ENCODE assay signal across 8 mouse cellular contexts in genomic region chr6:115007728-115008127, GRCm38 (mm10). TPM values are rescaled to one million over a fixed set of nuclear protein-coding genes. Genes with fewer than 3 reads are reported as not detected.
A peak's percentile ranks its signal among the peaks of the same experiment; 100 is the strongest.
DNase-seq lines count a peak whose midpoint lies in the region; ATAC-seq and TF ChIP-seq lines count a peak whose summit lies in the region.

No protein-coding gene starts in this region.

- peak; percentile 83 for TF ChIP-seq CTCF in bone marrow macrophage, adult 2 months (IDR thresholded peaks at IDR 0.05; ENCODE audit: low read depth, low read length)
- peak; percentile 94 for TF ChIP-seq CTCF in liver, embryonic 14.5 days (IDR thresholded peaks at IDR 0.05; ENCODE audit: low read depth)

- ATAC-seq in embryonic facial prominence, embryonic 15.5 days (ENCODE audit: insufficient number of reproducible peaks, low FRiP score, low TSS enrichment, low read depth): peak; percentile 58; the same call in 1 of the 2 replicates
- ATAC-seq in heart, embryonic 13.5 days (ENCODE audit: extremely low read depth, insufficient number of reproducible peaks, low FRiP score, low TSS enrichment): no peak
- ATAC-seq in liver, embryonic 14.5 days (ENCODE audit: insufficient read depth): no peak
- ATAC-seq in neutrophil, adult 5-6 weeks (ENCODE audit: extremely low read depth, insufficient number of reproducible peaks, low FRiP score, poor library complexity, severe bottlenecking): peak; percentile 75

- H3K27me3 ChIP-seq in embryonic facial prominence, embryonic 15.5 days: no peaks in the 10 kb centered on the region
- no peaks in the 10 kb centered on the region for H3K27me3 ChIP-seq in heart, embryonic 13.5 days (replicated peaks)
- H3K27me3 ChIP-seq in liver, embryonic 14.5 days (ENCODE audit: control insufficient read depth, insufficient read depth, low read length): no peaks in the 10 kb centered on the region

- H3K4me1 ChIP-seq in bone marrow macrophage, adult 2 months (ENCODE audit: control insufficient read depth, insufficient read depth, low read length): peaks cover 9% of the 10 kb centered on the region; the same call in 1 of the 2 replicates
- H3K4me1 ChIP-seq in embryonic facial prominence, embryonic 15.5 days: peaks cover 26% of the 10 kb centered on the region
- H3K4me1 ChIP-seq in heart, embryonic 13.5 days: peaks cover 11% of the 10 kb centered on the region
- no peaks in the 10 kb centered on the region for H3K4me1 ChIP-seq in liver, embryonic 14.5 days (replicated peaks; ENCODE audit: control insufficient read depth in 2 of 2, insufficient read depth in 2 of 2, low read length in 1 of 2)

- no peak overlapping the region for H3K4me3 ChIP-seq in bone marrow macrophage, adult 2 months (ENCODE audit: insufficient read depth, low read length)
- no peak overlapping the region for H3K4me3 ChIP-seq in embryonic facial prominence, embryonic 15.5 days (replicated peaks)
- no peak overlapping the region for H3K4me3 ChIP-seq in heart, embryonic 13.5 days
- no peak overlapping the region for H3K4me3 ChIP-seq in liver, embryonic 14.5 days (ENCODE audit: insufficient read depth in 1 of 2, low read depth in 2 of 2, low read length in 2 of 2)

- no peaks in the 10 kb centered on the region for H3K9me3 ChIP-seq in embryonic facial prominence, embryonic 15.5 days (replicated peaks)
- H3K9me3 ChIP-seq in heart, embryonic 13.5 days: no peaks in the 10 kb centered on the region
- no peaks in the 10 kb centered on the region for H3K9me3 ChIP-seq in liver, embryonic 14.5 days (ENCODE audit: control insufficient read depth, low read length)

- H3K9ac ChIP-seq in embryonic facial prominence, embryonic 15.5 days: no peak overlapping the region
- 0 out of 2 replicates have a peak overlapping the region, but pooled peaks have one; percentile 25 for H3K9ac ChIP-seq in heart, embryonic 13.5 days
- no peak overlapping the region for H3K9ac ChIP-seq in liver, embryonic 14.5 days (replicated peaks)

- DNase-seq in CD8-positive naive resting alpha-beta T cell, adult 2 months (ENCODE audit: low read depth in 2 of 2, low spot score in 2 of 2): peak; percentile 57 to 64
- peak; percentile 78 for DNase-seq in kidney, postnatal 14 days
- DNase-seq in liver, embryonic 14.5 days (ENCODE audit: low read depth in 3 of 3, low spot score in 3 of 3): peak; percentile 10 to 22 (median 14)
- peak; percentile 89 for DNase-seq in testis, postnatal 10 days (ENCODE audit: low spot score)

- no peak for TF ChIP-seq POLR2A in bone marrow macrophage, adult 2 months (IDR thresholded peaks at IDR 0.05; ENCODE audit: borderline replicate concordance, low read depth, low read length)

- H3K36me3 ChIP-seq in embryonic facial prominence, embryonic 15.5 days: peaks cover 20% of the 10 kb centered on the region; the same call in 1 of the 2 replicates
- peaks cover 41% of the 10 kb centered on the region for H3K36me3 ChIP-seq in heart, embryonic 13.5 days
- H3K36me3 ChIP-seq in liver, embryonic 14.5 days (replicated peaks; ENCODE audit: control insufficient read depth, insufficient read depth, low read depth): no peaks in the 10 kb centered on the region

- no peak for TF ChIP-seq EP300 in liver, embryonic 14.5 days (IDR thresholded peaks at IDR 0.05; ENCODE audit: low read depth)

- WGBS in embryonic facial prominence, embryonic 15.5 days: 33% methylated on average over 5 of the region's 5 CpGs
- WGBS in heart, embryonic 13.5 days: 33% methylated on average over 5 of the region's 5 CpGs
- 42% methylated on average over 5 of the region's 5 CpGs for WGBS in liver, embryonic 14.5 days (ENCODE audit: insufficient replicate concordance)

- no peak overlapping the region for H3K4me2 ChIP-seq in embryonic facial prominence, embryonic 15.5 days (replicated peaks)
- H3K4me2 ChIP-seq in heart, embryonic 13.5 days: no peak overlapping the region
- H3K4me2 ChIP-seq in liver, embryonic 14.5 days (ENCODE audit: low read depth): no peak overlapping the region

- H3K27ac ChIP-seq in bone marrow macrophage, adult 2 months (ENCODE audit: insufficient read depth, low read depth, low read length): no peak overlapping the region
- H3K27ac ChIP-seq in embryonic facial prominence, embryonic 15.5 days (replicated peaks): 0 out of 2 replicates have a peak overlapping the region, but pooled peaks have one; percentile 1
- H3K27ac ChIP-seq in heart, embryonic 13.5 days (replicated peaks): peak overlapping the region; percentile 48; the same call in 1 of the 2 replicates
- H3K27ac ChIP-seq in liver, embryonic 14.5 days: no peak overlapping the region

RNA-seq across cellular contexts. Expression of gene Tamm41, which starts 29.9 kb away (rescaled TPM):
- polyA plus RNA-seq in bone marrow macrophage, adult 2 months (2012; ENCODE audit: insufficient read depth, insufficient read length, missing spikeins): 12.9 and 18.8 TPM in 2 replicates
- polyA plus RNA-seq in embryonic facial prominence, embryonic 15.5 days (2015; fragmentation: Nextera tagmentation; extraction: Ambion mirVana): 51.9 and 54.7 TPM in 2 replicates
- polyA plus RNA-seq in heart, embryonic 13.5 days (2015; fragmentation: Nextera tagmentation; extraction: Ambion mirVana): 36.6 and 37.0 TPM in 2 replicates
- polyA plus RNA-seq in liver, embryonic 14.5 days (2012; rRNA removed): 16.0 and 17.0 TPM in 2 replicates
- polyA plus RNA-seq in liver, embryonic 14.5 days (2014; fragmentation: Nextera tagmentation; extraction: Ambion mirVana): 27.3 and 31.7 TPM in 2 replicates
- total RNA-seq in neutrophil, adult 5-6 weeks (2017): 18.9 and 33.6 TPM in 2 replicates

RNA-seq across cellular contexts. Expression of gene Vgll4, which starts 37.9 kb away (rescaled TPM):
- 30.3 and 39.5 TPM in 2 replicates for polyA plus RNA-seq in bone marrow macrophage, adult 2 months (2012; ENCODE audit: insufficient read depth, insufficient read length, missing spikeins)
- polyA plus RNA-seq in embryonic facial prominence, embryonic 15.5 days (2015; fragmentation: Nextera tagmentation; extraction: Ambion mirVana): 141 and 143 TPM in 2 replicates
- polyA plus RNA-seq in heart, embryonic 13.5 days (2015; fragmentation: Nextera tagmentation; extraction: Ambion mirVana): 62.5 and 72.1 TPM in 2 replicates
- 4.6 TPM in 2 replicates for polyA plus RNA-seq in liver, embryonic 14.5 days (2012; rRNA removed)
- 5.5 and 7.3 TPM in 2 replicates for polyA plus RNA-seq in liver, embryonic 14.5 days (2014; fragmentation: Nextera tagmentation; extraction: Ambion mirVana)
- 73.7 and 82.9 TPM in 2 replicates for total RNA-seq in neutrophil, adult 5-6 weeks (2017)

Comparison
In these comparisons a context has a peak if more than half of its experiments do, and no peak if none do; other contexts are left out.
1. DNase-seq: peak in every context shown above with its lines; median percentile 89 in testis, postnatal 10 days; 78 in kidney, postnatal 14 days; 60 in CD8-positive naive resting alpha-beta T cell, adult 2 months; 14 in liver, embryonic 14.5 days.
2. H3K27ac ChIP-seq: peak in embryonic facial prominence, embryonic 15.5 days (single experiment) and heart, embryonic 13.5 days (single experiment); none in bone marrow macrophage, adult 2 months (single experiment) and liver, embryonic 14.5 days (single experiment).
3. ATAC-seq: peak in embryonic facial prominence, embryonic 15.5 days (single experiment) and neutrophil, adult 5-6 weeks (single experiment); none in heart, embryonic 13.5 days (single experiment) and liver, embryonic 14.5 days (single experiment).